In genomic region chr5:35958681-35959080, GRCm38 (mm10) we compare ENCODE assay signal across 11 mouse cellular contexts.
DNase-seq lines count a peak whose midpoint lies in the region; ATAC-seq lines count a peak whose summit lies in the region.
"Had no signal": no experiment of that assay in that cellular context is flagged by ENCODE, and none has a peak within 500 bp of the region (broad histone marks: within the 10 kb centered on the region; RNA-seq: fewer than 3 reads in every experiment).

No protein-coding gene starts in this region.

- ATAC-seq in CD4-positive, CD25-positive, alpha-beta regulatory T cell, adult 4 months, result no peak

- peak; percentile 22 for DNase-seq in CD4-positive, CD25-positive, alpha-beta regulatory T cell, adult 2 months (ENCODE audit: low read depth, low spot score)
- DNase-seq in kidney, postnatal 36 days, result peak; percentile 26 to 59
- no peak for DNase-seq in kidney, postnatal 14 days
- peak; percentile 27 for DNase-seq in retina, postnatal 1 day
- DNase-seq in retina, embryonic 14.5 days (ENCODE audit: low spot score), result no peak
- peak; percentile 46 for DNase-seq in thymus, postnatal 14 days
- DNase-seq in gastrocnemius, postnatal 4 days (ENCODE audit: low spot score in 2 of 2), result no peak
- DNase-seq: cerebellum, postnatal 36 days; kidney, adult 8-10 months; right cerebral cortex, postnatal 25 days had no signal

Comparison
In these comparisons a context has a peak if more than half of its experiments do, and no peak if none do; other contexts are left out.
1. DNase-seq: peak in CD4-positive, CD25-positive, alpha-beta regulatory T cell, adult 2 months (single experiment), kidney, postnatal 36 days (2 of 2), retina, postnatal 1 day (single experiment) and thymus, postnatal 14 days (single experiment); none in kidney, postnatal 14 days (single experiment), retina, embryonic 14.5 days (single experiment) and gastrocnemius, postnatal 4 days (0 of 2).